Mouse (Mus musculus) stomach, postnatal 0 days (tissue): Measurements from ENCODE around the gene Flad1. TPM values are rescaled to one million over a fixed set of nuclear protein-coding genes. Genes with fewer than 3 reads are reported as not detected.

Experiments
- ATAC-seq: fragments of 200-750 bp; cut with Nextera tagmentation; 2 replicates; pipeline ENCODE4 v1.8.0; 2017; ENCODE audit not compliant: low FRiP score, low TSS enrichment
- DNase-seq: peaks from one replicate; pipeline ENCODE4 v3.0.0-alpha.2; 2016; ENCODE audit warnings: low spot score
- H3K27ac ChIP-seq: fragments of 300-500 bp; sonication (generic); replicated peaks from 2 replicates; pipeline ENCODE4 v1.5.1; 2014; ENCODE audit warnings: mild to moderate bottlenecking, control low read depth
- H3K27me3 ChIP-seq: fragments of 300-500 bp; sonication (generic); 2 replicates; pipeline ENCODE4 v1.6.1; 2014; ENCODE audit warnings: low read length; ENCODE audit not compliant: control insufficient read depth, insufficient read depth
- H3K36me3 ChIP-seq: fragments of 300-500 bp; sonication (generic); 2 replicates; pipeline ENCODE4 v1.6.1; 2014; ENCODE audit warnings: low read length, mixed read lengths; ENCODE audit not compliant: control insufficient read depth, insufficient read depth
- H3K4me1 ChIP-seq: fragments of 300-500 bp; sonication (generic); replicated peaks from 2 replicates; pipeline ENCODE4 v1.6.1; 2014; ENCODE audit warnings: antibody characterized with exemption; ENCODE audit not compliant: control insufficient read depth, insufficient read depth
- H3K4me2 ChIP-seq: fragments of 300-500 bp; sonication (generic); replicated peaks from 2 replicates; pipeline ENCODE4 v1.6.1; 2014; ENCODE audit warnings: low read depth, mild to moderate bottlenecking, control low read depth, moderate library complexity
- H3K4me3 ChIP-seq: fragments of 300-500 bp; sonication (generic); 2 replicates; pipeline ENCODE4 v1.5.1; 2014; ENCODE audit warnings: low read depth, low read length, control low read depth
- H3K9ac ChIP-seq: fragments of 300-500 bp; sonication (generic); 2 replicates; pipeline ENCODE4 v1.6.1; 2014; ENCODE audit warnings: mild to moderate bottlenecking, low read length, control low read depth, mixed read lengths
- H3K9me3 ChIP-seq: fragments of 300-500 bp; sonication (generic); 2 replicates; pipeline ENCODE4 v1.6.1; 2016; ENCODE audit warnings: low read length; ENCODE audit not compliant: control insufficient read depth
- CTCF ChIP-seq: IDR thresholded peaks from 2 replicates; pipeline ENCODE4 v1.5.1; 2016; ENCODE audit warnings: antibody characterized with exemption, low read depth, mild to moderate bottlenecking, moderate library complexity
- EP300 ChIP-seq: optimal IDR thresholded peaks from 2 replicates; pipeline ENCODE3; 2016; ENCODE audit warnings: antibody characterized with exemption
- WGBS: fragments of 180-500 bp; shearing (Covaris S2); extraction: QIAGEN DNeasy Blood & Tissue Kit; methylation state at CpG from one replicate; pipeline ENCODE4 v1.1.7; 2014; 5-methylcytosine and 5-hydroxymethylcytosine counted together
- polyA plus RNA-seq: library from polyadenylated mRNA; unstranded; fragments of >200 nt; fragmentation: Nextera tagmentation; extraction: Ambion mirVana; gene quantifications from 2 replicates; pipeline ENCODE4 v1.2.1, GENCODE M21; 2015

Gene Flad1
- polyA plus RNA-seq, 1 experiment from 2014 or later = 20.9 TPM

- WGBS = under 1% methylated on average over 15 of the region's 15 CpGs
- no peaks in the 10 kb centered on the region for H3K27me3 ChIP-seq
- peak overlapping the region; percentile 99 for H3K4me2 ChIP-seq
- H3K9me3 ChIP-seq = no peaks in the 10 kb centered on the region
- DNase-seq = peak; percentile 99
- peak; percentile 94 for ATAC-seq
- peak overlapping the region; percentile 82 for H3K9ac ChIP-seq
- peak overlapping the region; percentile 76 for H3K4me3 ChIP-seq
- TF ChIP-seq CTCF = peak; percentile 1; the same call in 1 of the 2 replicates
- no peak for TF ChIP-seq EP300
- no peaks in the 10 kb centered on the region for H3K36me3 ChIP-seq
- H3K27ac ChIP-seq = peak overlapping the region; percentile 97
- peaks cover 6% of the 10 kb centered on the region for H3K4me1 ChIP-seq
These were observed 18.1 kb downstream of the Flad1 start for GRCm38 (mm10) chr3:89393605-89394004.

- H3K9ac ChIP-seq = peak overlapping the region; percentile 82
- H3K27me3 ChIP-seq = no peaks in the 10 kb centered on the region
- peak overlapping the region; percentile 94 for H3K27ac ChIP-seq
- H3K4me3 ChIP-seq = peak overlapping the region; percentile 76
- H3K36me3 ChIP-seq = no peaks in the 10 kb centered on the region
- WGBS = under 1% methylated on average over 21 of the region's 24 CpGs
- H3K9me3 ChIP-seq = no peaks in the 10 kb centered on the region
- no peak for ATAC-seq
- H3K4me2 ChIP-seq = peak overlapping the region; percentile 99
- no peak for TF ChIP-seq CTCF
- TF ChIP-seq EP300 = no peak
- peaks cover 9% of the 10 kb centered on the region for H3K4me1 ChIP-seq
- peak; percentile 82 for DNase-seq
These were observed 18.8 kb downstream of the Flad1 start for GRCm38 (mm10) chr3:89392871-89393311.

DNA sequence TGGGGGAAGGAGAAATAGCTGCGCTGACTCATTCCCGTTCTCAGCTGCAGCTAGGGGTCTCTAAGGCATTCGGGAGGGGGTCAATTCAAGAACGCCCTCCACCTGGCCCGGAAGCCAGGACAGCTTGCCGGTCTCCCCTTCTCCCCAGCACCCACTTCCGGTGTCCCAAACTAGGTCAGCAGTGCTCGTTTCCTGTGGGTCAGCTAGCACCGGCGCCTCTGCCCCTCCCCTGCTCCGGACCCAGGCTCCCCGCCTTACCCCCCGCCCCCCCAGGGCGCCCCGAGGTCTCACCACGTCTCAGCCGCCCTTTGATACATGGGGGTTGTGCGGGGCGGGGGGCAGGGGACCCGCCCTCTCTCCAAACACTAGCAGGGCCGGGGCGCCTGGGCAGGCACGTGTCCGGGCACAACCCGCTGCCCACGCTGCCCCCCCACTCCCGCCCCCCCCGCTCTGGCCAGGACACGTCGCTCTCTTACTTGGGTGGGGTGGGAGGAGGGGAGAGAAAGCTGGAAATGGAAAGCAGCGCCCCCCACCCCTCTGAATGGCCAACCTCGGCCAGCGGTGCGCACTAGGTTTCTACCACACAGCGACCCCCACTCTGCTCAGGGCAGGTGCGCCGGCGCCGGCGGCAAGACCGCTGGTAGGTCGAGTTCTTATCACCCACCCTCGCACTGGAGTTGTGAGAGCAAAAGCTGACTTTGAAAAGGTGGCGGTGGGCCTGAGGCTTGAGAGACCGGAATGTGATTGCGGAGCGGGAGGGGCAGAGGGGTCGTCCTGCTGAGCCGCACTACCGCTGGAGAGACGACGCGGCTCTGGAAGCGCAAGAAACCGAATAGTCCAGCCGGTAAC lies 19.8 kb downstream of the Flad1 start:
- Histone ChIP-seq H3K4me2 (peak overlapping the region; percentile 99), H3K4me1 (peaks cover 9% of the 10 kb centered on the region)
- DNase-seq = peak; percentile 88

DNA sequence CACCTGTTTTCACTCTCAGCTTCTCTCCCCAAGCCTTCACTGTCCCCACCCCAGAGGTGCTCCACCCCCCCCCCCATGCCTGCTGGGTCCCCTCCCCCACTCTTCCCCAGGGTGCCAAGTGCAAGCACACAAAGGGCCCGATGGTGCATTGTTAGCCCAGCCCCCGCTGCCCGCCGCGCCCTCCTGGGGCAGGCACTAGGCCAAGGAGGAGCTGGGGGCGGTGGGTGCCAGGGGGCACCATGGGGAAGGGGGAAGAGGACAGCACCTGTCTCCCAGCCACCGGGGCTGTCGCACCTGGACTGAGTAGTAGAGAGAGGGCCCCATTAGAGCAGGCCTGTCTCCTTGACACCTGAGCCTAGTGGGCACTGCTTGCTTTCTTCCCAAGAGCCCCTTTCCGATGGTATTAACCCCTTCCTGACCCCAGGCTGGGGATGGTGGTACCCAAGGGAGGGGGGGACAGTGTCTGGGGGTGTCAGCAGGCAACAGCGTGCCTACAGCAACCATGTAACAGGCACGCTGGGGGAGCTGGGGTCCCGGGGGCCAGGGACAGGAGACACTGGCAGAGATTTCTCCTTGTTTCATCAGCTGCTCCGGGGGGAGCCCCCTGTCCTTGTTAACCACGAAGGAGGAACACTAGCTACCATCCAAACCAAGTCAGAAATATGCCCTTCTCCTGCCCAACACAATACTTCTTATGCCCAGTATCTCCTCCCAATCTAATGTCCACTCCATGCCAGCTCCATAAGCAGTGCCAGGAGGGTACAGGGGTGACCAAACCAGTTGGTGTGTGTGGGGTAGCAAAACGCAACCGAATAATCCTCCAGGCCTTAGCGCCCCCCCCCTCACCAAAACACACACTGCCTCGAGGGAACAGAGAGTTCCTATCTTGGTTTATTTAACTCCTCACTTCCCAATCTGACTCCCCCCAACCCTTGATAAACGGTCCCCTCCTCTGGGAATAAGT lies 20.7 kb downstream of the Flad1 start:
- ATAC-seq (no peak), DNase-seq (peak; percentile 79)
- Histone ChIP-seq H3K36me3 (no peaks in the 10 kb centered on the region), H3K4me1 (peaks cover 6% of the 10 kb centered on the region; the same call in 1 of the 2 replicates), H3K9ac (peak overlapping the region; percentile 82), H3K4me3 (peak overlapping the region; percentile 76), H3K27ac (peak overlapping the region; percentile 94), H3K9me3 (no peaks in the 10 kb centered on the region), H3K4me2 (peak overlapping the region; percentile 99), H3K27me3 (no peaks in the 10 kb centered on the region)
- TF ChIP-seq EP300 (no peak), CTCF (no peak)
- 15% methylated on average over 19 of the region's 19 CpGs for WGBS

More for the DNA sequence above, 19.8 kb downstream of the Flad1 start:
- 1% methylated on average over 43 of the region's 56 CpGs for WGBS
- H3K27ac ChIP-seq = peak overlapping the region; percentile 94
- no peaks in the 10 kb centered on the region for H3K9me3 ChIP-seq
- ATAC-seq = peak; percentile 2
- H3K9ac ChIP-seq = peak overlapping the region; percentile 82
- no peaks in the 10 kb centered on the region for H3K27me3 ChIP-seq
- 0 out of 2 replicates have a peak, but pooled peaks have one; percentile 6 for TF ChIP-seq CTCF
- no peak for TF ChIP-seq EP300
- H3K4me3 ChIP-seq = peak overlapping the region; percentile 76
- H3K36me3 ChIP-seq = no peaks in the 10 kb centered on the region

- ATAC-seq (no peak), DNase-seq (peak; percentile 50)
- TF ChIP-seq CTCF = no peak
- TF ChIP-seq EP300 = no peak
- no peaks in the 10 kb centered on the region for H3K36me3 ChIP-seq
- peak overlapping the region; percentile 76 for H3K4me3 ChIP-seq
- H3K27ac ChIP-seq = peak overlapping the region; percentile 94
- peaks cover 6% of the 10 kb centered on the region; the same call in 1 of the 2 replicates for H3K4me1 ChIP-seq
- no peaks in the 10 kb centered on the region for H3K9me3 ChIP-seq
- H3K4me2 ChIP-seq = peak overlapping the region; percentile 99
- 19% methylated on average over 5 of the region's 5 CpGs for WGBS
- no peaks in the 10 kb centered on the region for H3K27me3 ChIP-seq
- H3K9ac ChIP-seq = peak overlapping the region; percentile 82; the same call in 1 of the 2 replicates
These were observed 21.6 kb downstream of the Flad1 start for GRCm38 (mm10) chr3:89390111-89390515.
